Mouse (Mus musculus) small intestine, adult 2 months (tissue): ENCODE data around the gene Zmynd8. TPM values are rescaled to one million over a fixed set of nuclear protein-coding genes. Genes with fewer than 3 reads are reported as not detected.

Experiments
- H3K27ac ChIP-seq: fragments of 200-500 bp; 2 replicates; pipeline ENCODE4 v1.5.1; 2012; ENCODE audit warnings: low read depth, low read length, control low read depth, inconsistent platforms; ENCODE audit not compliant: insufficient read depth
- H3K27me3 ChIP-seq: fragments of 200-500 bp; 2 replicates; pipeline ENCODE4 v1.6.1; 2012; ENCODE audit warnings: mild to moderate bottlenecking, moderate library complexity, low read length, inconsistent platforms; ENCODE audit not compliant: control insufficient read depth, insufficient read depth
- H3K36me3 ChIP-seq: fragments of 200-500 bp; 2 replicates; pipeline ENCODE4 v1.6.1; 2012; ENCODE audit warnings: mild to moderate bottlenecking, low read length, control low read depth, inconsistent platforms; ENCODE audit not compliant: control insufficient read depth, insufficient read depth
- H3K4me1 ChIP-seq: fragments of 200-500 bp; 2 replicates; pipeline ENCODE4 v1.6.1; 2012; ENCODE audit warnings: low read length, inconsistent platforms, mixed read lengths; ENCODE audit not compliant: control insufficient read depth, insufficient read depth, insufficient read length
- H3K4me3 ChIP-seq: fragments of 200-500 bp; 2 replicates; pipeline ENCODE4 v1.5.1; 2012; ENCODE audit warnings: low read depth, mild to moderate bottlenecking, control low read depth, inconsistent platforms, low read length, moderate library complexity
- CTCF ChIP-seq: fragments of 200-500 bp; IDR thresholded peaks from 2 replicates; pipeline ENCODE4 v1.5.1; 2012; ENCODE audit warnings: low read depth, mild to moderate bottlenecking, control low read depth, inconsistent platforms, low read length, moderate library complexity, mixed read lengths; ENCODE audit not compliant: insufficient replicate concordance, insufficient read length; ENCODE audit errors: extremely low read depth
- POLR2A ChIP-seq: fragments of 200-500 bp; IDR thresholded peaks from 2 replicates; pipeline ENCODE4 v1.6.1; 2012; ENCODE audit warnings: low read depth, mild to moderate bottlenecking, control low read depth, inconsistent platforms, low read length, moderate library complexity
- WGBS: fragments of 180-500 bp; shearing (Covaris S2); methylation state at CpG from one replicate; pipeline ENCODE4 v1.1.7; 2018; 5-methylcytosine and 5-hydroxymethylcytosine counted together
- polyA plus RNA-seq: library from polyadenylated mRNA; depleted of rRNA; stranded (reverse); fragments of >200 nt; gene quantifications from 2 replicates; pipeline ENCODE4 v1.2.3, GENCODE M21; 2012

Zmynd8 gene
- polyA plus RNA-seq, 1 experiment = 17.4 TPM

- H3K4me1 ChIP-seq = peaks cover 4% of the 10 kb centered on the region; the same call in 1 of the 2 replicates
- TF ChIP-seq POLR2A (no peak), CTCF (no peak)
- WGBS = 57% methylated on average over 7 of the region's 7 CpGs
- H3K4me3 ChIP-seq = no peak overlapping the region
- H3K27ac ChIP-seq = no peak overlapping the region
- no peaks in the 10 kb centered on the region for H3K27me3 ChIP-seq
- no peaks in the 10 kb centered on the region for H3K36me3 ChIP-seq
Observed at GRCm38 (mm10) chr2:165913073-165913472, 14.3 kb upstream of the Zmynd8 start.

DNA sequence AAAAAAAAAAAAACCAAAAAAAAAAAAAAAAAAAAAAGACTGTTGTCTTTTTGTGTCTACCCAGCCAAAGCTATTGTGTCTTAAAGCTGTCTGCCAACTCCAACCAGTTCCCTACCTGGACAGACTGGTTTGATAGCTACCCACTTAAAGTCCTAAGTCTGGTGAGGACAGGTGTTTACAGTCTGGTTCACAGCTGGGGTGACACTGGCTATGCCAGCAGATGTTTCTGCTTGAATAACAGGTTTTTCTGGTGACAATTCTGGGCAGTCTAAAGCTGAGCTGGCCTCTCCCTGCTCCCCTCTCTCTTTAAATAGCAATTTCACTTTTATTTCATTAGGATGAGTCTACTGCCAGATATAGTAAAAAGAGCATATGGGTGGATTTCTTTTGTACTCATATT, 10.9 kb upstream of the Zmynd8 start:
- no peak for TF ChIP-seq POLR2A
- no peak for TF ChIP-seq CTCF
- Histone ChIP-seq H3K4me1 (peaks cover 2% of the 10 kb centered on the region; the same call in 1 of the 2 replicates), H3K36me3 (no peaks in the 10 kb centered on the region), H3K27ac (no peak overlapping the region), H3K27me3 (no peaks in the 10 kb centered on the region), H3K4me3 (no peak overlapping the region)

DNA sequence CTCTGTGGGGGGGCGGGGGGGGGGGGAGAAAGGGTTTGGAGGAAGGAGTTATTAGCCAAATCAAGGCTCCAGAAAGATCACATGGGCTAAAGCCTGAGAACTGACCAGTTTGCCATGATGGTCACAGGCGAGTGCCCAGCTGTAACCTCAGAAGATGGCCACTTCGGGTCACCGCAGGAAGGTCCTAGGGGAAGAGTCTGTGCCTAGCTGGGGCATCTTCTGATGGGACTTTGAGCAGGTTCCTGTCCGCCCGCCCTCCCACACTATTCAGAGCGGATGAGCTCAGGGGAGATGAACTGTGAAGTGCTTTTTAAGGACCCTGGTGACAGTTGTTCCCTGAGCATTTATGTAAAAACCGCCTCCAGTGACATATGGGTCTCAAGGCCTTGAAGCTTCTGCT, 8.4 kb upstream of the Zmynd8 start:
- Histone ChIP-seq H3K4me1 (peaks cover 2% of the 10 kb centered on the region; the same call in 1 of the 2 replicates), H3K36me3 (no peaks in the 10 kb centered on the region), H3K27me3 (no peaks in the 10 kb centered on the region), H3K4me3 (no peak overlapping the region), H3K27ac (no peak overlapping the region)
- TF ChIP-seq CTCF (no peak), POLR2A (no peak)
- WGBS = 87% methylated on average over 8 of the region's 8 CpGs

DNA sequence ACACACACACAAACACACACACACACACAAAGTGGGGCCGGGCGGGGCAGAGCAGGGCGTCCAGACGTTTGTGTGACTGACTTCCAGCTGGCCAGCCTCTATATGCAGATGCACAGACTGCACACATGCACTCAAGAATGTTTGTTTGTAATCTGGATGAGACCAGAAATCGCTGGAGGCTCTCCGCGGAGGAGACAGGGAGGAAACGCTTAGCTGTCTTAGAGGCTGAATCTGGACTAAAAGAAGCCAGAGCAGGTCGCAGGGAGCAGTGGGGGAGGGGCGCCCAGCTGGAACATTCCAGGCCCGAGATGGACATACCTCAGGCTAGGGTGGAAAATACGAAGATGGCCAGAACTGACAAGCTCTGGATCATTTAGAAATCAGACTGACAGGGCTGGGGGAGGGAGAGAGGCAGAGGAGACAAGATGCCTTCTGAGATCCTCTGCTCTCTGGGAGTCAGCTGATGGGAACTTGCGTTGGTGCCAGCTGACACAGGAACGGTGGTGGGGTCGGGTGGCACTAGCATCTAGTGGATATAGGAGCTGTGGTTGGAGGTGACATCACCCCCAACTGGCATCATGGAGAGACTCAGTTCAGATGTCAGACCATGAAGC, 7.6 kb upstream of the Zmynd8 start:
- Histone ChIP-seq H3K4me1 (peaks cover 2% of the 10 kb centered on the region; the same call in 1 of the 2 replicates), H3K4me3 (no peak overlapping the region), H3K36me3 (no peaks in the 10 kb centered on the region), H3K27ac (no peak overlapping the region; the same call in 1 of the 2 replicates), H3K27me3 (no peaks in the 10 kb centered on the region)
- TF ChIP-seq CTCF = no peak
- no peak for TF ChIP-seq POLR2A
- WGBS = 37% methylated on average over 15 of the region's 15 CpGs

GRCm38 (mm10) chr2:165901127-165901384, 2.2 kb upstream of the Zmynd8 start:
- H3K4me3 ChIP-seq = peak overlapping the region; percentile 34
- 22% methylated on average over 3 of the region's 3 CpGs for WGBS

GRCm38 (mm10) chr2:165900351-165901126, 1.7 kb upstream of the Zmynd8 start:
- Histone ChIP-seq H3K27me3 (no peaks in the 10 kb centered on the region), H3K4me3 (peak overlapping the region; percentile 34), H3K36me3 (no peaks in the 10 kb centered on the region), H3K4me1 (no peaks in the 10 kb centered on the region; the same call in none of the 2 replicates), H3K27ac (peak overlapping the region; percentile 52)
- TF ChIP-seq CTCF = no peak
- TF ChIP-seq POLR2A = peak; percentile 23; the same call in 1 of the 2 replicates
- WGBS = 16% methylated on average over 23 of the region's 23 CpGs

More at GRCm38 (mm10) chr2:165901127-165901384, 2.2 kb upstream of the Zmynd8 start:
- Histone ChIP-seq H3K27ac (peak overlapping the region; percentile 52; the same call in 1 of the 2 replicates), H3K27me3 (no peaks in the 10 kb centered on the region), H3K4me1 (no peaks in the 10 kb centered on the region; the same call in none of the 2 replicates), H3K36me3 (no peaks in the 10 kb centered on the region)
- TF ChIP-seq CTCF (no peak), POLR2A (no peak)

GRCm38 (mm10) chr2:165899923-165900322, 1.1 kb upstream of the Zmynd8 start:
- Histone ChIP-seq H3K36me3 (no peaks in the 10 kb centered on the region), H3K4me3 (no peak overlapping the region), H3K27ac (no peak overlapping the region), H3K27me3 (no peaks in the 10 kb centered on the region), H3K4me1 (no peaks in the 10 kb centered on the region; the same call in none of the 2 replicates)
- no peak for TF ChIP-seq CTCF
- WGBS = 11% methylated on average over 3 of the region's 3 CpGs
